Mouse (Mus musculus): Measurements from ENCODE around the gene Actbl2. TPM values are rescaled to one million over a fixed set of nuclear protein-coding genes. Genes with fewer than 3 reads are reported as not detected.

Gene Actbl2
- total RNA-seq, 2 experiments from 2014 or later, result not detected

DNA sequence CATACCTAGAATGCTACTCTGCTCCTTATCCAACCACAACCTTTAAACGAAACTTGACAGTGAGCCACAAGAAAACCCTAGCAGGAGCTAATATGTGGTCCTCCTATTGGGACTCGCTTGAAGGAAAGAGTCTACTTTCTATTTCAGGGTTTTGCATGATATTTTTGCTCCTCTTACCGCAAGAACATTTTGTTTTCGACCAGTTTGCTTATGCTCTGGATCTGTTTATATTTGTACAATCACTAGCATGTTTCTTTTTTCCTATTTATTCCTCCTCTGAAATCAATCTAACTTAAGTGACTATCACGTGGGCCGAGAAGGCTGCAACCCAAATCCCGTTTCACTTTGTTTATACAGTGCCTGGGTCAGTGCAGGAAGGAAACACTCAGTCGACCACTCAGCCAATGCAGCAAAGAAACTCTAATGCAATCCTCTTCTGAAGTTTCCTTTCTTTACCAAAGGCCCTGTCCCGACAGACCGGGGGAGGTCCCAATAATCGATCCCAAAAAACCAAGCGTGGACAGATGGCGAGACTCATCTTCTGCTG, 15.0 kb downstream of the Actbl2 start:
- no peak for DNase-seq (ENCODE audit: low spot score in 2 of 2)

DNA sequence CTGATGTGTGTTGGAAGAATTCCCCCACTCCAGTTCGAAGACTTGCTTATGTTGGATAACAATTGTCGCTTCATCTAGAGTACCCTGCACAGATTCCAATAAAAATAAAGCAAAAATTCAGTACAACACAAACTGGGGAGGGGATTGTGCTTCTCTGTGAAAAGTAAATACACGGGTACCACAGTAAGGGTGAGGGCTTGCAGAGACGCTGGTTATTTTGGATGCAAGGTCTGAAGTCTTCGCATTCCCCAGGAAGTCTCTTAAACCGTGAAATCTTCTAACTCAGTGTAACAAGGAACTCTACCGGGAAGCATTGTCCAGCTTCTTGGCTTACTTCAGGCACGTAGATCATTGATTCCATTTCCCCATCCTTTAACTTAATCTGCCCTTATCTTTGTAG, 17.1 kb downstream of the Actbl2 start:
- no peak for DNase-seq (ENCODE audit: low spot score in 2 of 2)

DNA sequence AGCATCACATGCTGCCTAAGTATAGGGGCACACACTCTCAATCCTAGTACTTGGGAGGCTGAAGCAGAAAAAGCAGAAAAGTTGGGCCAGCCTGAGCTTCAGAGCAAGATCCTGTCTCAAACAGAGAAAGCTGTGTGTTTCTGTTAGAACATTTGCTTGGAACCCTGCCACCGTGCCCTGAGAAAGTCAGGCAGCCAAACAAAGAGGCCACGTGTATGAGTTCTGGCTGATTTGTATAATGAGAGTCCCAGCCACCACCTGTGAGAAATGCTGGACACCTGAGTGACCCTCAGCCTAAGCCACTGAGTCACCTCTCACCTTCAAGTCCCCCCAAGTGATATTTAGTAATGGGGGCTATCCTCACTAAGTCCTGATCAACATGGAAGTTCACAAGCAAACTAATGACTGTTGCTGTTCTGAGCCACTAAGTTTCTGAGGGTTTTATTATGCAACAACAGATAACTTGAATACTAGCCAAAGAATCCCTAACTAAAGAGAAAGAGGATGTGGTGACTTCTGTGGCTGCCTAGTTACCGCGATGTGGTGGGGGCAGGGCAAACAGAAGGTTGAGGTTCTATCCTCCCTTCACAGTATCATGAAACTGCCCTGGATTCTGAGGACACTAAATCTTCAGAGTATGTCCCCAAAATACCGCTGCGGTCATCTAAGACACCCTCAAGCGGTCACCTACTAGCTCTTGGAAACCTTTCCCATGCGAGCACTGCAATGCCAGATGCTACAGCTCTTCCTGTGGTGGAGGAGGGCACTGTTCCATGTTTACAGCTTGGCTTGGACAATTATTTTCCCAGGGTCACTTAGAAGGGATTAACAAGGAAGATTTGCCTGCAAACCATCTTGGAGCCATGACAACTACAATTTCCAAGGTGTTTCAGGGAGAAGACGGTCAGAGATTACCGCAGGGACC, 31.9 kb downstream of the Actbl2 start:
- DNase-seq (ENCODE audit: low spot score in 2 of 2), result no peak

DNA sequence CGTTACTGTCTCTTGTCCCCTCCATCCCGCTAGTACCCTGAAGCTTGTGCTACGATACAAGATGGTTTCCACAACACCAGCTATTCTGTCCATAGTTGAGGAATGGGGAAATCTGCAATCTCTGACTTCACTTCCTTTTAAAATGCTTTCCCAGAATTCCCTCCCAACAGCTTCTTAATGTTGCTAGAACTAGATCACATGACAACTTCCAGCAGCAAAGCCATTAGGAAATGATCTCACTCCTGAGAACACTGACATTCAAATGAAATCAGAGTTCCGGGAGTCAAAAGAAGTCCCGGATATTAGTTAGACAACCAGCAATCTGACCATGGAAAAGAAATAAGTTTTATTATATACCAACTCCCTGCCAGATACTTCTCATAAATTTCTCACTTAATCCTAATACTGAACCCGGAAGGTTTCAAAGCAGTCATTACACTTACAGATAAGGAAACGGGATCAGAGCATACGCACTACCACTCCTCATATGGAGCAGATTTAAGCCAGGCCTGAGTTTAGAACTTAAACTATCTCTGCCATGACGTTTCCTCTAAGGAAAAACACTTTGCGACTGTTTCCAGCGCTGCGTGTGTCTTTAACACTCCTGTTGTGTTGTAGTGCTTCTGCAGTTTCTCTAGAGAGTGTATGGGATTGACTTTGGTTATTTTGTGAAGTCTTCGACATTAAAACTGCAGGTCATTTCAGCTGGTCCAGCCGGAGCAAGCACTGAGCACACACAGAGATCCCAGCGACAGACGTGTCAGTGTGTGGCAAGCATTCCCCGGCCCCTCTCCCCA, 36.5 kb downstream of the Actbl2 start:
- no peak for DNase-seq (ENCODE audit: low spot score in 2 of 2)

DNA sequence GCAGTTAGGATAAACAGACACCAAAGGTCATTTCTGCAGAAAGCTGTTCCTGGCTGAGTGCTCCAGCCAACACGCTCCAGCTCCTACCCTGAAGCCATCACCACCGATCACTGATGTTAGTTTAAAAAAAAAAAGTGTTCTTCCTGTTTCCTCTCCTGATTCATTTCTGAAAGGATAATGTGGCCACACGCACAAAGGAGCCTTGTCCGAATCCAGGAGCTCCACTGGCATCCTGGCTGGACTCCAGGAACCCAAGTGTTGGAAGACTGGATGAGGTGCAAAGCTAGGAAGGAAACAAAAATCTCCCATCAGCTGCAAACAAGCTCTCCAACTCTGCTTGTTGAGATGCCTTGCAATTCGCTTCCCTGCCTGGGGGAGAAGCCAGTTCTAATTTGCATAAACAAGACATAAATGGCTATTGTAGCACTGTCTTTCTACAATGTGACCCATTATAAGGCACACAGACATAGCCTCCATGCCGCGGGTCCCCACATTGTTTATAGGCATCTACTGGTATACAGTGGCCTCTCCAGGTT, 37.2 kb downstream of the Actbl2 start:
- DNase-seq (ENCODE audit: low spot score in 2 of 2), result peak in 1 of 2 experiments; percentile 29

DNA sequence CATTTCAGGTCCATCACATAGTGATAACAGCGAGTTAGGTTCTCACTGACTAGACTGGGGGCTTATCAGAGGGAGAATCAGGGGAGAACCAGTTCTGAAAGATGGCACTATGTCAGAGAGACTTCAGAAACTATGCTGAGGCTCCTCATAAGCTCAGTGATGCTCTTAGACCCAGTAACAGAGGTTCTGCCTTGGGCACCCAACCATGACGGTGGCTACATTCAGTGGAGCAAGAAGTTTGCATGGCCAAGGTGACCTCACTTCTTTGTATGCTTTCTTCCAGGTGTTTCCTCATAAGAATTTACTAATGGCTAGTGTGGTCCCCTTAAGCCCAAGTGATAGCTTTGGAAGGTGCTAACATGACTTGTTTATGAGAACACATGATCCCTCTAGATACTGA, 38.7 kb downstream of the Actbl2 start:
- DNase-seq (ENCODE audit: low spot score in 2 of 2), result no peak

DNA sequence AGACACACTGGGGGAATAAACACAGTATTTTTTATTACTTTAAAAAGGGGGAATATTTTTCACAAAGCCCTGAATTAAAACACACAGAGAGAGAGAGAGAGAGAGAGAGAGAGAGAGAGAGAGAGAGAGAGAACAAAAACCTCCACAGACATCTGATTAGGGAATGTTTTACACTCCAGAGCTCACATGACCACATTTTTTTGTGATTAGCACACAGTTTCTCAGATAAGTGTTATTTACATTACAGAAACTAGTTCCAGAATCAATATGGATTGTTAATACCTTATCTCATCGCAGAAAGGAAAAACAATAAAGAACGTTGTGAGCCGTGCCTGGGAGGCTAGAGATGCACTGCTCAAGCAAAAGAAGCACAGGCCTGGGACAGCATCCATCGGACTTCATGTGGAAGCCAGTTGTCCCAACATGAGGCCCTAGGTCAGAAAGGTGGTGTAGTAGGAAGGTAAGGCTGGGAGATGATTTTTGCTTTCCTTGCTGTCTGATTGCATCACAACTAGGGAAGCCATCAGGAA, 40.2 kb downstream of the Actbl2 start:
- no peak for DNase-seq (ENCODE audit: low spot score in 2 of 2)

DNA sequence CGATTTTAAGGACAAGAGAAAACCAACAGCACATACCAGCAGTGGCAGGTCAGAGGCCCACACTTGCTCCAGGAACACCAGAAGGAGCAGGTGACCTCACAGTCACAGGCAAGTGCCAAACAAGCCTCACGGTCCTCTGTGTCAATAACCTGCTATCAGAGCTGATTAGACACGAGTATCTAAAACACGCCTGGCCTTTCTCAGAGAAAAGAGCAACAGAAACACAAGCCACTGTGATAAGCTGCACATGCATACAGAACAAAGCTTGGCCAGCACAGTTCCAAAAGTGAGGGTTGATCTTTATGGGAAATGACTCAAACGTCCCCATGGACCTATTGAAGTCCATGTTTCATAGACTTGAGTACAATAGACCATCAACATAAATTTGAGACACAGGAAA, 41.2 kb downstream of the Actbl2 start:
- no peak for DNase-seq (ENCODE audit: low spot score in 2 of 2)

DNA sequence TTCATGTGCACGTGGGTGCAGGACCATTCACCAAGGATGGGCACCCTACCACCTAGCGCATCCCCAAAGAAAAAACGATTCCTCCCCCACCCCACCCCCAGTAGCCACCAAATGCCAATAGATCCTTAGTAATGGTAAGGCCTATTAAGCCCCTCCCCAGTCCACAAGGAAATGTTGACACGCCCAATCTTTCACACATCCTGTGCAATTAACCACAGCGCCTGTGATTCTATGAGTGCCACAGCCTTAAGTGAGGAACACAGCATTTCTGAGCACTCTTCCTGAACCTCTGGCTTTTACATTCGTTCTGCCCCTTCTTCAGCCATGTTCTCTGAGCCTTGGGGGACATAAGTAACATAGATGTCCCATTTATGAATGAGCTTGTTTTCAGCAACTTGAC, 42.8 kb downstream of the Actbl2 start:
- no peak for DNase-seq (ENCODE audit: low spot score in 2 of 2)

DNA sequence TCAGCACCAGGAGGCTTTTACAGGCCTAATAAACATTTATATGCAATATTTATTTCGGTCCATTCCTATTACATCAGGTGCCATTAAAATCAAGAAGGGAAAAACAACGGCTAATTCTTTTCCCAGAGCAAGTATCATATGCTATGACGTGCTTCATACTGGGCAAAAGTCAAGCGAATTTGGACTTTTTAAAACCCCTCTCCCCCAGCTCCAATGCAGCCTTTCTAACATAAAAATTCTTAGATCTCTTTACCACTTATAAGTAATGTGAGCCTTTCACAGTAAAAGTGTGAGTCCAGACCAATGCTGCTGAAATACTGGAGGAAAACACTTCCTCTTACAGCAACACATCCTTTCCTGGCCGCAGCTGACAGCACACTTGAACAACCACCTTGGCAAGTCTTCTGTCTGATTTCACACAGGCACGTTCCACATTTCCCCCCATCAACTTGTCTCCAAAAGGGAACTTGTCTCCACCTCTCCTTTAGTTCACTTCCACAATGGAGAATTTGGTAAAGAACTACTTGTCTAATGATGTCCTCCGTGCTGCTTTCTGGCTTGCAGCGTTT, 44.4 kb downstream of the Actbl2 start:
- no peak for DNase-seq (ENCODE audit: low spot score in 2 of 2)

DNA sequence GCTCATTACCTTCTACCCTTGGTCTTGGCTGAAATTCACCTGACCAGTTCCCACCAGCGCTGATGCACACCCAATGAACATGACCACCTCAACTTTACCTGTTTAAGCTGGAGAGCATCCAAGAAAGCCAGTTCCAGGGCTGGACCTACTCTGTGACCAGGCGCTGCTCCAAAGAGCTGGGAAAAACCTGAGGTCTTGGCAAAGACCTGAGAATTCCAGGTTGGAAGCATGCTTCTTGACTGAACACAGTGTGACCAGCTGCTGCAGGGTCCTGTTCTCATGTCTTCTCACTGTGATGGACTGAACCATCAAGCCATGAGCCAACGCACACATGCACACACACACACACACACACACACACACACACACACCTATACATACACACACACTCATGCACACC, 46.0 kb downstream of the Actbl2 start:
- no peak for DNase-seq (ENCODE audit: low spot score in 2 of 2)

DNA sequence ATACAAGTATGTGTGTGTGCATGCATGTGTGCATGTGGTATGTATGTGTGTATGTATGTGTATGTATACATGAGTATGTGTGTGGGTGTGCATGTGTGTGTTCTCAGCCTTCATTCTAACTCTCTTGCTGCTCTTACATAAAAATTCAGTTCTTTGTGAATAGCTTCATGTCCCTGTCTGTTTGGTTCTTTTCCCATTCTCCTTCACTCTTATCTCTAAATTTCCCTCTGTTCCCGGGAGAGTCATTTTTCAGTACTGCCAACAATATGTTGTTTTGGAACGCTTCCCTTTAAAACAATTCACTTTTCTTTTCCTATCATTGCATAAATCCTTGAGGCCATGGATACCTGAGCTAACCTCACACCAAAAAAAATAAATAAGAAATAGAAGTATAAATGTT, 46.6 kb downstream of the Actbl2 start:
- no peak for DNase-seq (ENCODE audit: low spot score in 2 of 2)

DNA sequence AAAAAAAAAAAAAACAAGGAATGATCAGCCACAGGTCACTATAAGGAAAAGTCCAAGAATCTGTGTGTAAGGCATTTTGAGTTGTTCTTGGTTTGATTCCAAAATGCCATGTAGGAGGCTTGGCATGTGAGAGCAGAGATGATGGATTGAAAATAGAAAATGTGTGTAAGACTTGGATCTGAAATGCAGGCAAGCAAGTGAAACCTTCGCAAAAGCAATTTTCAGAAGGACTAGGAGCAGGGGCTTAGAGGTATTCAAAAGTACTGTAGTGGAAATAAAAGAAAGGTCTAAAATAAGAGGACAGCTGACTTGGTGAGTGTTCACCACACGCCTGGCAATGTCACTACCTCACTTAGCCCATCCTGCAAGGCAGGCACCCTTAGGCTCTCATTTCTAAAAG, 49.4 kb downstream of the Actbl2 start:
- no peak for DNase-seq (ENCODE audit: low spot score in 2 of 2)

DNA sequence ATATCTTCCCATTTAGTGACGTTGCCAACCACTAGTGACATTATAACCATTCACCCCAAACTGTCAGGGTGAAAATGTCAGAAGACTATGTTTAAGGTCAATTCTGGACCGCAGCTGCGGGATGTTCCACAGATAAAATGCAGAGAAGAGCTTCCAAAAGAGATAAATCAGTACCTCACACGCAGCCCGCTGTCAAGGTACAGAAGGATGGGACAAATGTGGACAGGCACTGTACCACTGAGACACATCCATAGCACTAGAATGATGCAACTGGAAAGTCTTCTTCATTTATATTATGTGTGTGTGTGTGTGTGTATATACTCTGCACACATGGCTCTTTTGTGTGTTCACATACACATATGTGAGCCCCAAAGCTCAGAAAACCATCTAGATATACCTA, 49.9 kb downstream of the Actbl2 start:
- DNase-seq (ENCODE audit: low spot score in 2 of 2), result no peak

Other genes with a start within 250 kb of the Actbl2 start
- gene Gpbp1, start 235.1 kb downstream of the Actbl2 start, total RNA-seq (2021), result 10 to 100 TPM; 64.9 to 74.7 TPM

All from gastrocnemius, postnatal 4 days (tissue).